Mouse (Mus musculus) myocyte (in vitro differentiated cells): ENCODE data around the gene Aff3.

ENCODE experiments used
- CEBPB ChIP-seq: IDR thresholded peaks from 2 replicates; pipeline ENCODE4 v1.6.1; 2011; ENCODE audit warnings: mild to moderate bottlenecking, moderate library complexity; ENCODE audit not compliant: poor library complexity, insufficient read depth, severe bottlenecking
- E2F4 ChIP-seq: IDR thresholded peaks from one replicate; pipeline ENCODE4 v1.6.1; 2011; ENCODE audit warnings: mild to moderate bottlenecking, control low read depth, moderate library complexity; ENCODE audit not compliant: insufficient read depth
- MAX ChIP-seq: IDR thresholded peaks from one replicate; pipeline ENCODE4 v1.6.1; 2011; ENCODE audit warnings: low read depth, mild to moderate bottlenecking, control low read depth
- MYOD1 ChIP-seq, 3 experiments: IDR thresholded peaks; one replicate each; pipeline ENCODE4 v1.6.1; 2011; ENCODE audit warnings: control low read depth in 2 of 3, low read depth in 2 of 3, mild to moderate bottlenecking in 2 of 3, moderate library complexity in 1 of 3; ENCODE audit not compliant: insufficient read length in 2 of 3, control insufficient read depth in 1 of 3
- MYOG ChIP-seq, 3 experiments: IDR thresholded peaks; one replicate each; pipeline ENCODE4 v1.6.1; 2011; ENCODE audit warnings: control low read depth in 2 of 3, low read depth in 2 of 3, mild to moderate bottlenecking in 2 of 3; ENCODE audit not compliant: insufficient read length in 2 of 3, control insufficient read depth in 1 of 3, insufficient read depth in 1 of 3
- POLR2A ChIP-seq: IDR thresholded peaks from one replicate; pipeline ENCODE4 v1.6.1; 2011; ENCODE audit warnings: low read depth, mild to moderate bottlenecking, control low read depth, moderate library complexity; ENCODE audit not compliant: insufficient read length
- POLR2AphosphoS2 ChIP-seq: IDR thresholded peaks from one replicate; pipeline ENCODE4 v1.6.1; 2011; ENCODE audit warnings: low read depth, control low read depth; ENCODE audit not compliant: insufficient read length
- REST ChIP-seq: IDR thresholded peaks from one replicate; pipeline ENCODE4 v1.6.1; 2011; ENCODE audit warnings: mild to moderate bottlenecking, control low read depth, moderate library complexity; ENCODE audit not compliant: insufficient read depth, insufficient read length
- SRF ChIP-seq: IDR thresholded peaks from one replicate; pipeline ENCODE4 v1.6.1; 2011; ENCODE audit warnings: low read depth; ENCODE audit not compliant: control insufficient read depth, insufficient read length
- TCF12 ChIP-seq: IDR thresholded peaks from one replicate; pipeline ENCODE4 v1.6.1; 2011; ENCODE audit warnings: mild to moderate bottlenecking, control low read depth; ENCODE audit not compliant: poor library complexity, insufficient read depth, severe bottlenecking
- TCF3 ChIP-seq: IDR thresholded peaks from one replicate; pipeline ENCODE4 v1.6.1; 2011; ENCODE audit warnings: low read depth, control low read depth; ENCODE audit not compliant: insufficient read length
- USF1 ChIP-seq: IDR thresholded peaks from one replicate; pipeline ENCODE4 v1.6.1; 2011; ENCODE audit warnings: low read depth, mild to moderate bottlenecking, control low read depth, moderate library complexity

- TF ChIP-seq POLR2A (no peak), E2F4 (no peak), MYOG (IDR thresholded peaks at IDR 0.05; ENCODE audit: control insufficient read depth in 1 of 3, insufficient read depth in 1 of 3, insufficient read length in 2 of 3, low read depth in 2 of 3) (no peak), CEBPB (no peak), TCF12 (no peak), POLR2AphosphoS2 (no peak), MAX (no peak), USF1 (no peak), REST (no peak), SRF (no peak), MYOD1 (IDR thresholded peaks at IDR 0.05; ENCODE audit: control insufficient read depth in 1 of 3, insufficient read length in 2 of 3, low read depth in 2 of 3) (no peak), TCF3 (no peak)
Measured at GRCm38 (mm10) chr1:38467305-38468083, 197.3 kb downstream of the Aff3 start.
